Mouse (Mus musculus): Measurements from ENCODE around the gene Slc5a6. TPM values are rescaled to one million over a fixed set of nuclear protein-coding genes. Genes with fewer than 3 reads are reported as not detected.

The Slc5a6 gene
- 17.8 TPM for polyA plus RNA-seq (2014; fragmentation: Illumina TruSeq; extraction: RNeasy Lipid Tissue Mini Kit (QIAGEN cat#74804); ENCODE audit: low read depth, low replicate concordance)

GRCm38 (mm10) chr5:31048763-31049641 lies at the start of gene Slc5a6:
Gene Slc5a6, minus strand, starts transcription at chr5:31048924.

GRCm38 (mm10) chr5:31054261-31055215 lies 5.8 kb upstream of the Slc5a6 start, which contains the start of gene Cad:
Gene Cad, plus strand, starts transcription at chr5:31054780.

GRCm38 (mm10) chr5:31047848-31048762 lies 619 bp downstream of the Slc5a6 start, which contains the start of gene Atraid:
Gene Atraid, plus strand, starts transcription at chr5:31048312.

Other genes starting within 250 kb of the Slc5a6 start
- gene Mapre3, start 234.3 kb downstream of the Slc5a6 start, polyA plus RNA-seq (2014; fragmentation: Illumina TruSeq; extraction: RNeasy Lipid Tissue Mini Kit (QIAGEN cat#74804); ENCODE audit: low read depth, low replicate concordance): 29.3 TPM
- 63.2 TPM for gene Tmem214, start 180.9 kb downstream of the Slc5a6 start, polyA plus RNA-seq (2014; fragmentation: Illumina TruSeq; extraction: RNeasy Lipid Tissue Mini Kit (QIAGEN cat#74804); ENCODE audit: low read depth, low replicate concordance)
- 24.3 TPM for gene Agbl5, start 160.2 kb downstream of the Slc5a6 start, polyA plus RNA-seq (2014; fragmentation: Illumina TruSeq; extraction: RNeasy Lipid Tissue Mini Kit (QIAGEN cat#74804); ENCODE audit: low read depth, low replicate concordance)
- 382 TPM for gene Ost4, start 141.1 kb downstream of the Slc5a6 start, polyA plus RNA-seq (2014; fragmentation: Illumina TruSeq; extraction: RNeasy Lipid Tissue Mini Kit (QIAGEN cat#74804); ENCODE audit: low read depth, low replicate concordance)
- 31.7 TPM for gene Emilin1, start 135.5 kb downstream of the Slc5a6 start, polyA plus RNA-seq (2014; fragmentation: Illumina TruSeq; extraction: RNeasy Lipid Tissue Mini Kit (QIAGEN cat#74804); ENCODE audit: low read depth, low replicate concordance)
- gene Khk, start 127.5 kb downstream of the Slc5a6 start, polyA plus RNA-seq (2014; fragmentation: Illumina TruSeq; extraction: RNeasy Lipid Tissue Mini Kit (QIAGEN cat#74804); ENCODE audit: low read depth, low replicate concordance): 53.3 TPM
- gene Cgref1, start 103.3 kb downstream of the Slc5a6 start, polyA plus RNA-seq (2014; fragmentation: Illumina TruSeq; extraction: RNeasy Lipid Tissue Mini Kit (QIAGEN cat#74804); ENCODE audit: low read depth, low replicate concordance): 1.9 TPM
- gene Preb, start 88.6 kb downstream of the Slc5a6 start, polyA plus RNA-seq (2014; fragmentation: Illumina TruSeq; extraction: RNeasy Lipid Tissue Mini Kit (QIAGEN cat#74804); ENCODE audit: low read depth, low replicate concordance): 157 TPM
- gene Tcf23, start 80.3 kb downstream of the Slc5a6 start, polyA plus RNA-seq (2014; fragmentation: Illumina TruSeq; extraction: RNeasy Lipid Tissue Mini Kit (QIAGEN cat#74804); ENCODE audit: low read depth, low replicate concordance): 4.2 TPM
- 188 TPM for gene Atraid, start 612 bp downstream of the Slc5a6 start, polyA plus RNA-seq (2014; fragmentation: Illumina TruSeq; extraction: RNeasy Lipid Tissue Mini Kit (QIAGEN cat#74804); ENCODE audit: low read depth, low replicate concordance)
- 109 TPM for gene Cad, start 5.9 kb upstream of the Slc5a6 start, polyA plus RNA-seq (2014; fragmentation: Illumina TruSeq; extraction: RNeasy Lipid Tissue Mini Kit (QIAGEN cat#74804); ENCODE audit: low read depth, low replicate concordance)
- gene Dnajc5g, start 57.4 kb upstream of the Slc5a6 start, polyA plus RNA-seq (2014; fragmentation: Illumina TruSeq; extraction: RNeasy Lipid Tissue Mini Kit (QIAGEN cat#74804); ENCODE audit: low read depth, low replicate concordance): 2.3 TPM
- 8.9 TPM for gene Slc30a3, start 59.3 kb upstream of the Slc5a6 start, polyA plus RNA-seq (2014; fragmentation: Illumina TruSeq; extraction: RNeasy Lipid Tissue Mini Kit (QIAGEN cat#74804); ENCODE audit: low read depth, low replicate concordance)
- gene Trim54, start 67.8 kb upstream of the Slc5a6 start, polyA plus RNA-seq (2014; fragmentation: Illumina TruSeq; extraction: RNeasy Lipid Tissue Mini Kit (QIAGEN cat#74804); ENCODE audit: low read depth, low replicate concordance): not detected
- gene Ucn, start 89.9 kb upstream of the Slc5a6 start, polyA plus RNA-seq (2014; fragmentation: Illumina TruSeq; extraction: RNeasy Lipid Tissue Mini Kit (QIAGEN cat#74804); ENCODE audit: low read depth, low replicate concordance): not detected
- gene Mpv17, start 105.3 kb upstream of the Slc5a6 start, polyA plus RNA-seq (2014; fragmentation: Illumina TruSeq; extraction: RNeasy Lipid Tissue Mini Kit (QIAGEN cat#74804); ENCODE audit: low read depth, low replicate concordance): 65.2 TPM
- gene Gm29609, start 131.0 kb upstream of the Slc5a6 start, polyA plus RNA-seq (2014; fragmentation: Illumina TruSeq; extraction: RNeasy Lipid Tissue Mini Kit (QIAGEN cat#74804); ENCODE audit: low read depth, low replicate concordance): 2.0 TPM
- gene Gtf3c2, start 131.2 kb upstream of the Slc5a6 start, polyA plus RNA-seq (2014; fragmentation: Illumina TruSeq; extraction: RNeasy Lipid Tissue Mini Kit (QIAGEN cat#74804); ENCODE audit: low read depth, low replicate concordance): 56.6 TPM
- gene Snx17, start 144.3 kb upstream of the Slc5a6 start, polyA plus RNA-seq (2014; fragmentation: Illumina TruSeq; extraction: RNeasy Lipid Tissue Mini Kit (QIAGEN cat#74804); ENCODE audit: low read depth, low replicate concordance): 78.8 TPM
- gene Eif2b4, start 144.5 kb upstream of the Slc5a6 start, polyA plus RNA-seq (2014; fragmentation: Illumina TruSeq; extraction: RNeasy Lipid Tissue Mini Kit (QIAGEN cat#74804); ENCODE audit: low read depth, low replicate concordance): 34.0 TPM
- gene Zfp513, start 153.4 kb upstream of the Slc5a6 start, polyA plus RNA-seq (2014; fragmentation: Illumina TruSeq; extraction: RNeasy Lipid Tissue Mini Kit (QIAGEN cat#74804); ENCODE audit: low read depth, low replicate concordance): 17.7 TPM
- 74.3 TPM for gene Ppm1g, start 171.8 kb upstream of the Slc5a6 start, polyA plus RNA-seq (2014; fragmentation: Illumina TruSeq; extraction: RNeasy Lipid Tissue Mini Kit (QIAGEN cat#74804); ENCODE audit: low read depth, low replicate concordance)
- 83.1 TPM for gene Nrbp1, start 191.9 kb upstream of the Slc5a6 start, polyA plus RNA-seq (2014; fragmentation: Illumina TruSeq; extraction: RNeasy Lipid Tissue Mini Kit (QIAGEN cat#74804); ENCODE audit: low read depth, low replicate concordance)
- not detected for gene Gm9970, start 192.3 kb upstream of the Slc5a6 start, polyA plus RNA-seq (2014; fragmentation: Illumina TruSeq; extraction: RNeasy Lipid Tissue Mini Kit (QIAGEN cat#74804); ENCODE audit: low read depth, low replicate concordance)
- 18.2 TPM for gene Krtcap3, start 202.8 kb upstream of the Slc5a6 start, polyA plus RNA-seq (2014; fragmentation: Illumina TruSeq; extraction: RNeasy Lipid Tissue Mini Kit (QIAGEN cat#74804); ENCODE audit: low read depth, low replicate concordance)
- 45.4 TPM for gene Ift172, start 242.2 kb upstream of the Slc5a6 start, polyA plus RNA-seq (2014; fragmentation: Illumina TruSeq; extraction: RNeasy Lipid Tissue Mini Kit (QIAGEN cat#74804); ENCODE audit: low read depth, low replicate concordance)
- 6.8 TPM for gene Fndc4, start 247.2 kb upstream of the Slc5a6 start, polyA plus RNA-seq (2014; fragmentation: Illumina TruSeq; extraction: RNeasy Lipid Tissue Mini Kit (QIAGEN cat#74804); ENCODE audit: low read depth, low replicate concordance)
- 0.50 TPM for gene Gckr, start 248.5 kb upstream of the Slc5a6 start, polyA plus RNA-seq (2014; fragmentation: Illumina TruSeq; extraction: RNeasy Lipid Tissue Mini Kit (QIAGEN cat#74804); ENCODE audit: low read depth, low replicate concordance)

All from adipose tissue, adult 10 weeks (tissue).